Mouse (Mus musculus) lung, adult 18-20 months (tissue): ENCODE data around the gene Dusp5.
"Not testable (repeated sequence)": the region's sequence is repeated elsewhere in the genome, so short reads cannot be mapped to it uniquely, and the experiment has no call there.

ENCODE experiments used
- DNase-seq, 2 experiments: peaks; one replicate each; pipeline ENCODE4 v3.0.0; 2022; ENCODE audit warnings: mixed read lengths in 2 of 2

The Dusp5 gene

DNA sequence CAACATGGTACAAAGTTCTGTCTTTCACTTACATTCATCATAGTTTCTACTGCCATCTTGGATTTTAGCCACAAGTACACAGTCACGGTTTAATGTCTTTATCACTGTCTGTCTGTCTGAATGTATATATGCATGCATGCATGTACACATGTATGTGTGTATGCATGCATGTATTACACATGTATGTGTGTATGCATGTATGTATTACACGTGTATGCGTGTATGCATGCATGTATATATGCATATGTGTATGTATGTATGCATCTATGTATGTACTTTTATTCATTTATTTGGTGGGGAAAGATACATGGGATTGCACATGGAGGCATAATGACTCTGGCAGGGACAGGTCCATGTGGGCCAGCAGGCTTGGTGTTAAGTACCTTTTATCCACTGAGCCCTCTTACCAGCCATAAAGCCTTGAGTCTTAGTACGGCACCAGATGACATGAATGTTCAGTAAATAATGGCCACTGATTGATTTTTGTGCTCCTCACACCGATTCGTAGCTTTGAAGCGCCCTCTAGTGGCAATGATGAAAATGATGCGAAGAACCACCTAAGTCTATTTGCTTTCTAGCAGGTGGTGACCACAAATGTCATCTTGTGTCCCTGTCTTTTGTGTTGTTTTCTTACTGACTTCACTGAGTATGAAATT lies 49.8 kb downstream of the Dusp5 start:
- DNase-seq: peak in 1 of 2 experiments; percentile 56

- not testable (repeated sequence) for DNase-seq
Observed at GRCm38 (mm10) chr19:53580271-53580670, 51.4 kb downstream of the Dusp5 start.

- DNase-seq: not testable (repeated sequence)
Observed at GRCm38 (mm10) chr19:53587686-53588085, 58.8 kb downstream of the Dusp5 start.

GRCm38 (mm10) chr19:53588968-53589367 lies 60.1 kb downstream of the Dusp5 start, which contains the start of gene Nutf2-ps1:
Gene Nutf2-ps1, minus strand, starts transcription at chr19:53589068.
- not testable (repeated sequence) for DNase-seq
